Mouse (Mus musculus) thymus, adult 2 months (tissue): Measurements from ENCODE around the gene Dad1. TPM values are rescaled to one million over a fixed set of nuclear protein-coding genes. Genes with fewer than 3 reads are reported as not detected.

Source experiments
- DNase-seq: peaks from one replicate; pipeline ENCODE4 v3.0.0; 2021
- H3K27ac ChIP-seq: fragments of 200-500 bp; 2 replicates; pipeline ENCODE4 v1.5.1; 2012; ENCODE audit warnings: low read length, control low read depth; ENCODE audit not compliant: control insufficient read depth, insufficient read depth
- H3K27me3 ChIP-seq: fragments of 200-500 bp; 2 replicates; pipeline ENCODE4 v1.6.1; 2012; ENCODE audit warnings: mild to moderate bottlenecking, low read length, moderate library complexity, mixed read lengths; ENCODE audit not compliant: control insufficient read depth, insufficient read depth
- H3K36me3 ChIP-seq: fragments of 200-500 bp; 2 replicates; pipeline ENCODE4 v1.6.1; 2012; ENCODE audit warnings: mild to moderate bottlenecking, low read length, moderate library complexity; ENCODE audit not compliant: control insufficient read depth, insufficient read depth
- H3K4me1 ChIP-seq: fragments of 200-500 bp; replicated peaks from 2 replicates; pipeline ENCODE4 v1.6.1; 2012; ENCODE audit warnings: low read length; ENCODE audit not compliant: control insufficient read depth, insufficient read depth
- H3K4me3 ChIP-seq: fragments of 200-500 bp; 2 replicates; pipeline ENCODE4 v1.5.1; 2012; ENCODE audit warnings: mild to moderate bottlenecking, low read length, control low read depth, moderate library complexity; ENCODE audit not compliant: control insufficient read depth, insufficient read depth
- CTCF ChIP-seq: fragments of 200-500 bp; IDR thresholded peaks from 2 replicates; pipeline ENCODE4 v1.5.1; 2012; ENCODE audit warnings: mild to moderate bottlenecking, control low read depth, low read length, moderate library complexity, borderline replicate concordance; ENCODE audit not compliant: control insufficient read depth, poor library complexity, insufficient read depth; ENCODE audit errors: extremely low read depth
- POLR2A ChIP-seq: fragments of 200-500 bp; IDR thresholded peaks from 2 replicates; pipeline ENCODE4 v1.6.1; 2012; ENCODE audit warnings: mild to moderate bottlenecking, low read length, control low read depth, moderate library complexity; ENCODE audit not compliant: control insufficient read depth, poor library complexity, insufficient read depth; ENCODE audit errors: extremely low read depth
- WGBS: fragments of 180-500 bp; shearing (Covaris S2); methylation state at CpG from one replicate; pipeline ENCODE4 v1.1.7; 2018; 5-methylcytosine and 5-hydroxymethylcytosine counted together
- polyA plus RNA-seq: library from polyadenylated mRNA; depleted of rRNA; stranded (reverse); fragments of >200 nt; gene quantifications from 2 replicates; pipeline ENCODE4 v1.2.3, GENCODE M21; 2012

Gene Dad1
- polyA plus RNA-seq, 1 experiment, result 641 TPM

DNA sequence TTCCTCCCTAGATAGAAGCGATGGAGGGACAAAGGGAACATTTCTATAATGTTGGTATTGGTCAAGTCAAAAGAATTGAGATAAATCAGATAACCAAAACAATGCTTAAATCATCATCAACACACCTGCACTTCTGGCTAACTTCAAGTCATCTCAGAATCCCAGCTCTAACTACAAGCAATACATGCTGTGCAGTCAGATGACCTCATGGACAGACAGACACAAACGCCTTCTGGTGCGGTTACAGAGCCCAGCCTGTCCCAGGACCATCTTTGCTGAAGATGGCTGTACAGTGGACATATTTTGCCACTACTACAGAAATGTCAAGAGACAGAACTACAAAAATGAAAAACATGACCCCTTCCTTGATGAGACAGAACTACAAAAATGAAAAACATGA lies 16.5 kb upstream of the Dad1 start:
- Histone ChIP-seq H3K4me3 (no peak overlapping the region), H3K4me1 (no peaks in the 10 kb centered on the region), H3K27me3 (no peaks in the 10 kb centered on the region), H3K36me3 (no peaks in the 10 kb centered on the region), H3K27ac (no peak overlapping the region)
- no peak for DNase-seq
- TF ChIP-seq POLR2A (no peak), CTCF (no peak)
- WGBS, result 96% methylated on average over 3 of the region's 3 CpGs

DNA sequence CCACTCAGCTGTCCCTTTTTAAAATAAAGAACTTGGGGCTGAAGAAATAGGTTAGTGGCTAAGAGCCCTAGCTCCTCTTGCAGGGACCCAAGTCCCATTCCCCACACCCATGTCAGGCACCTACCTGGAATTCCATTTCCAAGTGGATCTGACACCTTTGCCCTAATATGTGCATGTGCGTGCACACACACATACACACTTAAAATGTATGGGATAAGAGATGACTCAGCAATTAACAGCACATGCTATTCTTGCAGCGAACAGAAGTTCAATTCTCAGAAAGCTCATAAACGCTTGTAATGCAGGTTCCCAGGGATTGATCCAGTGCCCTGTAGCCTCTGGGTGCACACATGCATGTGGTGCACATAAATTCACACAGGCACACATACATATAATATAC lies 15.7 kb upstream of the Dad1 start:
- Histone ChIP-seq H3K4me1 (no peaks in the 10 kb centered on the region), H3K4me3 (no peak overlapping the region), H3K36me3 (no peaks in the 10 kb centered on the region), H3K27me3 (no peaks in the 10 kb centered on the region), H3K27ac (no peak overlapping the region)
- 91% methylated on average over 3 of the region's 3 CpGs for WGBS
- TF ChIP-seq POLR2A, result no peak
- no peak for TF ChIP-seq CTCF
- DNase-seq, result no peak

DNA sequence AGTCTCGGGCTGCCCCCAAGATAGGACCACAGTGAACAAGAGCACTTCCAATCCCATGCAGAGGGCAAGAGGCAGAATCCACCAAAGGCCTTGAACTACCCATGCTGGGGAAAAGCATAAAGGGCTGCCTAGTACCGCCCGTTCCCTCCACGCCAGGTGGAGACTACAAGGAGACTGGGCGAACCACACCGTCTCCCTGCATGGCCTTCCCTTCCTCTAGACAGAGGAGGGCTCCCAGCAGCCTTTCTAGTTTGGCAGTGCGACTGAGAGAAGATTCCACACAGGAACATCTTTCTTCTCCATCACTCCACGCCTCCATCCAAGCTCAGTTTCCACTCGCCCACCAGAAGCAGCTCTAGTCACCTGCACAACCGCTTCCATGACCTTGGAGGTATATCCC lies 14.1 kb upstream of the Dad1 start:
- 96% methylated on average over 10 of the region's 10 CpGs for WGBS
- H3K36me3 ChIP-seq, result no peaks in the 10 kb centered on the region

DNA sequence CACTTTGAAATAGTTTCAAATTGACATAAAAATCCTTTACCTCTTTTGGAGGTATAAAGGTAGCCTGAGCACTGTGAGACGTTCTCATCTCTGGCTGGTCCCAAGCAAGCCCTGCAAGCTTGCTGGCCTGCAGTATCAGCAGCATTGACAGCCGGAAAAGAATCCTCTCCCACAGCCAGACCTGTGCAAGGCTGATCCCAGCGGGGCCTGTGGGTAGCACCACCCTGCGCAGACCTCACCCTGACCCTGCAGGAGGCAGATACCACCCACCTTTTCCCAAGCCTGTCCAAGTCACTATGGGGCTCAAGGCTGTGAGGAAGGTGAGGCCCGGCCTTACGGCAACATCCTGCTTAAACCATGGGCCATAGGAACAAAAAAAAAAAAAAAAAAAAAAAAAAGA lies 12.0 kb upstream of the Dad1 start:
- TF ChIP-seq POLR2A (no peak), CTCF (no peak)
- 95% methylated on average over 6 of the region's 6 CpGs for WGBS
- Histone ChIP-seq H3K27ac (no peak overlapping the region), H3K4me3 (no peak overlapping the region), H3K27me3 (no peaks in the 10 kb centered on the region), H3K36me3 (no peaks in the 10 kb centered on the region), H3K4me1 (no peaks in the 10 kb centered on the region)
- DNase-seq, result no peak

More for the DNA sequence above, 14.1 kb upstream of the Dad1 start:
- DNase-seq, result no peak
- no peaks in the 10 kb centered on the region for H3K4me1 ChIP-seq
- H3K27ac ChIP-seq, result no peak overlapping the region
- H3K27me3 ChIP-seq, result no peaks in the 10 kb centered on the region
- no peak overlapping the region for H3K4me3 ChIP-seq
- no peak for TF ChIP-seq POLR2A
- TF ChIP-seq CTCF, result no peak

DNA sequence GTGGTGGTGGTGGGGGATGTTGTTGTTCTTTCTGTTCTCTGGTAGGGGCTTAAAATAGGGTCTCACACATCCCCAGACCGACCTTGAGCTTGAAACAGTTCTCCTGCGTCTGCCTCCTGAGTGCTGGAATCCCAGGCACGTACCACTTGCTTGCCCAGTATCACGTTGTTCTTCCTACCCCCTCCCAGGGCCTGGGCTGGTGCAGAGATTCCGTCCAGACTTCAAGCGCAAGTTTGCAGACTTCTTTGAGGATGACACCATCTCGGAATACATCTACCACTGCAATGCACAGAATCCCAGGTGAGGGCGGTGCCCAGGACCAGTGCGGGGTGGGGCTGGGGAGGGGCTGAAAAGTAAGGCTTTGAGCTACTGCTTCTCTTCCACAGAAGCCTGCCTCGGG lies 11.2 kb upstream of the Dad1 start:
- no peak overlapping the region for H3K4me3 ChIP-seq

DNA sequence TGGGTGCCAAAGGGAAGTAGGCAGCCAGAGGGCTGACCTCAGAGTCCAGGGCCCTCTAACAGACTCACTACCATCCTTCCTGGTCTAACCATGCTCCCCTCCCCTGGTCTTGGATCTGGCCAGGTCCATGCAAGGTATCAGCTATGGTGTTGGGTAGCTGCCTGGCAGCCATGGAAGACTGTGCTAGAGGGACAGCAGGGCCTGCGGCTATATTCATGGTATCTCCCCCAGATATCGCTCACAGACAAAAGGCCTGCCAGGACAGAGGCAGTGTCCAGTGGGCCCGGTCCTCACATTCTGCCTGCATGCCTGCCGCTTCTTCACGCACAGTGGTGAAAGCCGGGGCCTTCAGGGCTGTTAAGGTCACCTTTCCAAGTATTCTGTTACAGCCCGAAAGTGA lies 10.3 kb upstream of the Dad1 start:
- 97% methylated on average over 7 of the region's 7 CpGs for WGBS
- no peak overlapping the region for H3K4me3 ChIP-seq
- peaks cover 6% of the 10 kb centered on the region for H3K4me1 ChIP-seq
- no peaks in the 10 kb centered on the region for H3K27me3 ChIP-seq
- TF ChIP-seq CTCF (no peak), POLR2A (no peak)
- no peak overlapping the region for H3K27ac ChIP-seq
- DNase-seq, result no peak
- H3K36me3 ChIP-seq, result no peaks in the 10 kb centered on the region

More for the DNA sequence above, 11.2 kb upstream of the Dad1 start:
- Histone ChIP-seq H3K4me1 (no peaks in the 10 kb centered on the region), H3K36me3 (no peaks in the 10 kb centered on the region), H3K27me3 (no peaks in the 10 kb centered on the region), H3K27ac (no peak overlapping the region)
- no peak for TF ChIP-seq CTCF
- TF ChIP-seq POLR2A, result no peak
- 92% methylated on average over 10 of the region's 10 CpGs for WGBS
- DNase-seq, result no peak

DNA sequence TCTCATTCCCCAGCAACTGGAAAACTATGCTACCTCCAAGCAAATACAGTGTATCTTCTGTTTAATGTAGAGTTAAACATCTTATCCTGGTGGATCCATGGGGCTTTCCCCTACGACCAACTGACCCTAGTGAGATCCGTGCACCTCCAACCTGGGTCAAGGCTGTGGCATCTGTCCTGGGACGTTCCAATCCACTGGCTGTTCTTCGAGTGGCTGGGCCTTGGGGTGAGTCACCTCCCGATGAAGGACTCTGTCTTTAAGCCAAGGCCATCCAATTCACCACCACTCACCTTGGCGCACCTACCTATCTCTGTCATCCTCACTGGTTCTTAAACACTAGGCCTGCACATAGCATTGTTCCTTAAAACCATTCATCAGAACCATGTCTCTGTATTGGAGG lies 9.2 kb upstream of the Dad1 start:
- H3K4me3 ChIP-seq, result no peak overlapping the region
- H3K36me3 ChIP-seq, result no peaks in the 10 kb centered on the region
- TF ChIP-seq CTCF, result no peak
- no peak for TF ChIP-seq POLR2A
- H3K4me1 ChIP-seq, result peaks cover 11% of the 10 kb centered on the region
- DNase-seq, result no peak
- H3K27ac ChIP-seq, result no peak overlapping the region
- H3K27me3 ChIP-seq, result no peaks in the 10 kb centered on the region
- 97% methylated on average over 6 of the region's 6 CpGs for WGBS
